Mouse (Mus musculus): ENCODE results near the gene Magi1.

DNA sequence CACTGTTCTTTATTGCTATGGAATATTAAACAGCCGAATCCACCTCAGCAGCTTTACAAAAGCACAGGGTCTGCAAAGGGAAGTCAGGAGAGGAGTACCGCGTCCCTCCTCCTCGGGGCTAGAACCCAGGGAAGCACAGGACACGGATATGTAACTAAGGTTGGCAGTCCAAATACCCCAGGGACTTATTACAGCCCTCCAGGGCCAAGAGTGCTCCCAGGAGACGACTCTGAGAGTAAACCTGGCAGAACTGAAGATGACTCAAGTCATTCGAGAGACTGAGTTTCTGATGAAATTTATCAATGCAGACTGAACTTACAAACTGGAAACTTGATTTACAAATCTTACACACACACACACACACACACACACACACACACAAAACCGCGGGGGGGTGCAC is 130.8 kb downstream of the Magi1 start:
- TF ChIP-seq USF1 (IDR thresholded peaks at IDR 0.05; ENCODE audit: low read depth) (no peak), TCF12 (IDR thresholded peaks at IDR 0.05; ENCODE audit: insufficient read depth, poor library complexity, severe bottlenecking) (no peak), POLR2A (IDR thresholded peaks at IDR 0.05; ENCODE audit: insufficient read length, low read depth) (no peak)

All from myocyte (in vitro differentiated cells).